Mouse (Mus musculus): ENCODE data around the gene Surf2. TPM values are rescaled to one million over a fixed set of nuclear protein-coding genes. Genes with fewer than 3 reads are reported as not detected.
A peak's percentile ranks its signal among the peaks of the same experiment; 100 is the strongest.

The Surf2 gene
- polyA plus RNA-seq, 1 experiment from 2014 or later = 39.4 TPM

DNA sequence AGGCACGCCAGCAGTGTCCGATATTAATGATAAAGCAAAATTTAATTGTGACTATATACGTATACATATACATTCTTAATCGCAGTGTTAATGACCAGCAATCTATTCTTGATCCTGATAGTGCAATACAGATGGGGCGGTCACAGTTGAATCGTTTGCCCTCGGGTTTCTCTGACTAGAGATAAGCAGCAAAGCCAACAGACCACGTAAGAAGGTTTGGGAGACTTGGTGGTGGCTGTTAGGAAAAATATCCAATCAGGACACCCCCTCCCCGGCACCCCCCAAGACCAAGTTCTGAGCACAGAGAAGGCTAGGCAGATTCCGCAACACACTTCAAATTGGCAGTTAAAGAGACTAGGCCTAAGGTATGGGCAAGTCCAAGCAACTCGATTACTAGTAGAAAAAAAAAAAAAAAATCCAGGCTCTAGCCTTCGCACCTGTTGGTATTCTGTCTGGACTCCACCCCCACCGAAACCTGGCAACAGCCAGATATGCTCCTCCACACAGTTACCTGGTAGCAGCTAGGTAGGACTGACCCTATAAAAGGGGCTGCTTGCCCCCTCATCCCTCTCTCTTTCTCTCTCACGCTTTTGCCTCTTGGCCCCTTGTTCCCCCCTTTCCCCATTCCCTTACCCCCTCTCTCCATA lies 48.7 kb downstream of the Surf2 start:
- WGBS = 16% methylated on average over 14 of the region's 14 CpGs

GRCm38 (mm10) chr2:26967262-26967661 lies 51.1 kb downstream of the Surf2 start:
- Histone ChIP-seq H3K4me1 (replicated peaks; ENCODE audit: insufficient read depth, low read length) (peaks cover 4% of the 10 kb centered on the region; the same call in 1 of the 2 replicates), H3K36me3 (ENCODE audit: insufficient read depth, low read length) (no peaks in the 10 kb centered on the region), H3K27me3 (ENCODE audit: insufficient read depth, low read length) (no peaks in the 10 kb centered on the region), H3K4me2 (ENCODE audit: low read length) (no peak overlapping the region), H3K4me3 (replicated peaks; ENCODE audit: low read depth, low read length) (no peak overlapping the region), H3K27ac (no peak overlapping the region), H3K9ac (ENCODE audit: low read depth, low read length) (no peak overlapping the region), H3K9me3 (replicated peaks; ENCODE audit: low read length) (no peaks in the 10 kb centered on the region)
- ATAC-seq (replicated peaks; ENCODE audit: low FRiP score, low read depth) (no peak), DNase-seq (ENCODE audit: low spot score) (no peak)
- peak; percentile 27; the same call in 1 of the 2 replicates for TF ChIP-seq CTCF (IDR thresholded peaks at IDR 0.05; ENCODE audit: low read depth)
- WGBS = 75% methylated on average over 2 of the region's 2 CpGs

More for the DNA sequence above, 48.7 kb downstream of the Surf2 start:
- no peak for ATAC-seq (replicated peaks; ENCODE audit: low FRiP score, low read depth)
- DNase-seq (ENCODE audit: low spot score) = no peak
- Histone ChIP-seq H3K36me3 (ENCODE audit: insufficient read depth, low read length) (peaks cover 6% of the 10 kb centered on the region), H3K4me1 (replicated peaks; ENCODE audit: insufficient read depth, low read length) (peaks cover 9% of the 10 kb centered on the region; the same call in 1 of the 2 replicates), H3K9me3 (replicated peaks; ENCODE audit: low read length) (no peaks in the 10 kb centered on the region), H3K27ac (peak overlapping the region; percentile 100), H3K27me3 (ENCODE audit: insufficient read depth, low read length) (no peaks in the 10 kb centered on the region), H3K4me3 (replicated peaks; ENCODE audit: low read depth, low read length) (peak overlapping the region; percentile 67), H3K9ac (ENCODE audit: low read depth, low read length) (peak overlapping the region; percentile 82), H3K4me2 (ENCODE audit: low read length) (peak overlapping the region; percentile 59)
- no peak for TF ChIP-seq CTCF (IDR thresholded peaks at IDR 0.05; ENCODE audit: low read depth)

Other genes starting within 250 kb of the Surf2 start
- not detected in 2 replicates for gene Lcn4, start 245.1 kb upstream of the Surf2 start, polyA plus RNA-seq (2015; fragmentation: Nextera tagmentation; extraction: Ambion mirVana)
- not detected in 2 replicates for gene Abo, start 51.4 kb upstream of the Surf2 start, polyA plus RNA-seq (2015; fragmentation: Nextera tagmentation; extraction: Ambion mirVana)
- gene Surf6, start 13.5 kb upstream of the Surf2 start, polyA plus RNA-seq (2015; fragmentation: Nextera tagmentation; extraction: Ambion mirVana) = 19.6 and 21.2 TPM in 2 replicates
- 38.6 and 42.2 TPM in 2 replicates for gene Med22, start 5.7 kb upstream of the Surf2 start, polyA plus RNA-seq (2015; fragmentation: Nextera tagmentation; extraction: Ambion mirVana)
- gene Rpl7a, start 5.6 kb upstream of the Surf2 start, polyA plus RNA-seq (2015; fragmentation: Nextera tagmentation; extraction: Ambion mirVana) = 668 and 686 TPM in 2 replicates
- 62.5 and 64.1 TPM in 2 replicates for gene Surf1, start 163 bp downstream of the Surf2 start, polyA plus RNA-seq (2015; fragmentation: Nextera tagmentation; extraction: Ambion mirVana)
- gene Surf4, start 17.6 kb downstream of the Surf2 start, polyA plus RNA-seq (2015; fragmentation: Nextera tagmentation; extraction: Ambion mirVana) = 186 and 216 TPM in 2 replicates
- 0.07 and 0.27 TPM in 2 replicates for gene Stkld1, start 17.7 kb downstream of the Surf2 start, polyA plus RNA-seq (2015; fragmentation: Nextera tagmentation; extraction: Ambion mirVana)
- gene Rexo4, start 48.0 kb downstream of the Surf2 start, polyA plus RNA-seq (2015; fragmentation: Nextera tagmentation; extraction: Ambion mirVana) = 34.3 TPM in 2 replicates
- 0.04 and 0.13 TPM in 2 replicates for gene Adamts13, start 57.0 kb downstream of the Surf2 start, polyA plus RNA-seq (2015; fragmentation: Nextera tagmentation; extraction: Ambion mirVana)
- gene Cacfd1, start 93.6 kb downstream of the Surf2 start, polyA plus RNA-seq (2015; fragmentation: Nextera tagmentation; extraction: Ambion mirVana) = 41.5 and 47.2 TPM in 2 replicates
- gene Slc2a6, start 111.6 kb downstream of the Surf2 start, polyA plus RNA-seq (2015; fragmentation: Nextera tagmentation; extraction: Ambion mirVana) = 0.49 and 0.51 TPM in 2 replicates
- gene Mymk, start 155.8 kb downstream of the Surf2 start, polyA plus RNA-seq (2015; fragmentation: Nextera tagmentation; extraction: Ambion mirVana) = 0.11 TPM in 1 of 2 replicates, not detected in the other
- gene Adamtsl2, start 163.0 kb downstream of the Surf2 start, polyA plus RNA-seq (2015; fragmentation: Nextera tagmentation; extraction: Ambion mirVana) = 0.80 and 0.83 TPM in 2 replicates
- not detected in 2 replicates for gene Fam163b, start 226.1 kb downstream of the Surf2 start, polyA plus RNA-seq (2015; fragmentation: Nextera tagmentation; extraction: Ambion mirVana)
- 0.05 and 0.38 TPM in 2 replicates for gene Dbh, start 248.9 kb downstream of the Surf2 start, polyA plus RNA-seq (2015; fragmentation: Nextera tagmentation; extraction: Ambion mirVana)

Measured in kidney, postnatal 0 days (tissue).